Mouse (Mus musculus) ES-Bruce4 (cell line): ENCODE measurements around the gene Lrrc20.

Experiments
- EP300 ChIP-seq: IDR thresholded peaks from 2 replicates; pipeline ENCODE4 v1.6.1; 2011; ENCODE audit warnings: low read depth, low read length; ENCODE audit not compliant: insufficient read depth
- POLR2A ChIP-seq: IDR thresholded peaks from one replicate; pipeline ENCODE4 v1.8.1; 2011; ENCODE audit warnings: low read length; ENCODE audit not compliant: insufficient read depth

DNA sequence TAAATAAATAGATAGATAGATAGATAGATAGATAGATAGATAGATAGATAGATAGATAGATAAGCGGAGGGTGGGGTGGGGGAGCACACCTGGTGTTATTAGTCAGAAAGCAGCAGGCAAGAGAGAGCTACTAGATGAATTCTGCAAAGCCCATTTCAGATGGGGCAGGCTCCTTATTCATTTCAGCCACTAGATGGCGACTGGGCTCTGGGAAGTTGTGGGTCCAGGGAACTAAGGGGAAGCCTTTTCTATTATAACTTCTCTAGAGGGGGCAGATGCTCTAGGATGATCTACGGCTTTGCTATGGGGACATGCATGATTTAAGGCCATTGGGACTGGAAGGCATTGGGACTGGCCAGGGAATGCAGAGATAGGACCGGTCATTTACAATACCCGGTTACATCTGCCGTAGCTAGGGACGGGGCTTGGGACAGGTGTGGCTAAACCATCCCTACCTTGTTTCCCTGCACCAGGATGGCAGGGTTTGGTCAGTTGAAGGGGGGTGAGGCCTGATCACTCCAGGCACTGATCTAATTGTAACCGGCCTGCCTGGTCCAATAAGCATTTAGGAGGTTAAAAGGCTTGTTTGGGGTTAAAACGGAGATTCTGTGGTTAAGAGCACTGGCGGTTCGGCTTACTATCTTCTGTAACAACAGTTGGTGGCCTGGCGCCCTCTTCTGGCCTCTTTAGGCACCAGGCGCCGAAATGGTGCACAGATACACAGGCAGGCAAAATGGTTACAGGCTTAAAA lies 126.9 kb downstream of the Lrrc20 start:
- TF ChIP-seq POLR2A (no peak), EP300 (no peak)
